Mouse (Mus musculus) megakaryocyte, embryonic 14.5 days (primary cell): ENCODE data around the gene Tnxb.

Experiments used
- FLI1 ChIP-seq: IDR thresholded peaks from 2 replicates; pipeline ENCODE4 v1.6.1; 2012; ENCODE audit warnings: low read length, inconsistent platforms, mixed read lengths
- GATA1 ChIP-seq: IDR thresholded peaks from 3 replicates; pipeline ENCODE4 v1.6.1; 2012; ENCODE audit warnings: mixed read lengths, low read length, inconsistent platforms, borderline replicate concordance

GRCm38 (mm10) chr17:34673139-34673538 lies 2.8 kb downstream of the Tnxb start:
- TF ChIP-seq GATA1: no peak
- no peak for TF ChIP-seq FLI1
